Mouse (Mus musculus) cerebellum, adult 2 months (tissue): ENCODE data around the gene Gpr183.

ENCODE experiments used
- CTCF ChIP-seq: fragments of 200-500 bp; IDR thresholded peaks from 2 replicates; pipeline ENCODE4 v1.5.1; 2011; ENCODE audit warnings: low read depth, mild to moderate bottlenecking, control low read depth, low read length, moderate library complexity, borderline replicate concordance; ENCODE audit not compliant: insufficient read depth
- POLR2A ChIP-seq: fragments of 200-500 bp; IDR thresholded peaks from 2 replicates; pipeline ENCODE4 v1.6.1; 2011; ENCODE audit warnings: low read length, control low read depth, borderline replicate concordance; ENCODE audit not compliant: insufficient read depth

GRCm38 (mm10) chr14:121939582-121939981 lies 25.4 kb downstream of the Gpr183 start:
- no peak for TF ChIP-seq POLR2A
- TF ChIP-seq CTCF, result no peak
